Mouse (Mus musculus) embryo, embryonic 9.5 days (tissue): ENCODE measurements around the gene Plcxd3.

Experiments
- DNase-seq: peaks from one replicate; pipeline ENCODE4 v3.0.0-alpha.2; 2017; ENCODE audit errors: extremely low spot score

The Plcxd3 gene

GRCm38 (mm10) chr15:4375423-4376220 lies at the start of gene Plcxd3:
TSS of gene Plcxd3 (plus strand) at chr15:4375491.
- DNase-seq: peak; percentile 59

GRCm38 (mm10) chr15:4331867-4332266 lies 43.4 kb upstream of the Plcxd3 start:
- DNase-seq: no peak

- DNase-seq: no peak
These were observed 33.7 kb upstream of the Plcxd3 start for GRCm38 (mm10) chr15:4341620-4342019.

GRCm38 (mm10) chr15:4348816-4349553 lies 26.3 kb upstream of the Plcxd3 start:
- no peak for DNase-seq

- DNase-seq: no peak
These were observed 18.9 kb upstream of the Plcxd3 start for GRCm38 (mm10) chr15:4356397-4356796.

GRCm38 (mm10) chr15:4357706-4358105 lies 17.6 kb upstream of the Plcxd3 start:
- no peak for DNase-seq

GRCm38 (mm10) chr15:4367801-4368200 lies 7.5 kb upstream of the Plcxd3 start:
- no peak for DNase-seq

GRCm38 (mm10) chr15:4374453-4374990 lies 769 bp upstream of the Plcxd3 start:
- DNase-seq: no peak

GRCm38 (mm10) chr15:4375031-4375422 lies 264 bp upstream of the Plcxd3 start:
- DNase-seq: peak; percentile 4

GRCm38 (mm10) chr15:4376221-4376631 lies 935 bp downstream of the Plcxd3 start:
- no peak for DNase-seq

GRCm38 (mm10) chr15:4378766-4379165 lies 3.5 kb downstream of the Plcxd3 start:
- no peak for DNase-seq

- DNase-seq: no peak
These were observed 12.5 kb downstream of the Plcxd3 start for GRCm38 (mm10) chr15:4387774-4388173.

GRCm38 (mm10) chr15:4400096-4400495 lies 24.8 kb downstream of the Plcxd3 start:
- DNase-seq: no peak

- DNase-seq: no peak
These were observed 36.0 kb downstream of the Plcxd3 start for GRCm38 (mm10) chr15:4411333-4411732.

GRCm38 (mm10) chr15:4440081-4440480 lies 64.8 kb downstream of the Plcxd3 start:
- no peak for DNase-seq

- no peak for DNase-seq
These were observed 120.9 kb downstream of the Plcxd3 start for GRCm38 (mm10) chr15:4496182-4496581.

GRCm38 (mm10) chr15:4496984-4497383 lies 121.7 kb downstream of the Plcxd3 start:
- no peak for DNase-seq

GRCm38 (mm10) chr15:4498036-4498435 lies 122.7 kb downstream of the Plcxd3 start:
- DNase-seq: no peak

GRCm38 (mm10) chr15:4503366-4503765 lies 128.1 kb downstream of the Plcxd3 start:
- no peak for DNase-seq

GRCm38 (mm10) chr15:4503826-4504225 lies 128.5 kb downstream of the Plcxd3 start:
- no peak for DNase-seq

- no peak for DNase-seq
These were observed 139.4 kb downstream of the Plcxd3 start for GRCm38 (mm10) chr15:4514724-4515123.

- no peak for DNase-seq
These were observed 149.3 kb downstream of the Plcxd3 start for GRCm38 (mm10) chr15:4524598-4524997.

GRCm38 (mm10) chr15:4533700-4534099 lies 158.4 kb downstream of the Plcxd3 start:
- DNase-seq: no peak
